Mouse (Mus musculus) adrenal gland, adult 18-20 months (tissue): Measurements from ENCODE around the gene Abt1. TPM values are rescaled to one million over a fixed set of nuclear protein-coding genes. Genes with fewer than 3 reads are reported as not detected.
A peak's percentile ranks its signal among the peaks of the same experiment; 100 is the strongest.

Experiments used
- DNase-seq, 2 experiments: peaks; one replicate each; pipeline ENCODE4 v3.0.0; 2021 to 2022; ENCODE audit warnings: low spot score in 2 of 2
- total RNA-seq, 2 experiments: library from RNA; stranded (reverse); gene quantifications; 1 replicate in 1 of 2; 2 replicates in 1 of 2; pipeline ENCODE4 v1.2.3; 2021

The Abt1 gene
- total RNA-seq, 2 experiments from 2014 or later: 7.9 to 8.4 TPM

- DNase-seq: peak; percentile 91 to 94
Measured at GRCm38 (mm10) chr13:23368583-23369420, 54.9 kb downstream of the Abt1 start, which contains the start of gene Zfp322a. Gene Zfp322a, minus strand, starts transcription at chr13:23369208.

Other genes starting within 250 kb of the Abt1 start
- gene Vmn1r220, start 235.9 kb downstream of the Abt1 start, total RNA-seq: not detected
- gene Vmn1r221, start 209.7 kb downstream of the Abt1 start, total RNA-seq: not detected
- gene Vmn1r222, start 187.9 kb downstream of the Abt1 start, total RNA-seq: not detected
- gene Vmn1r223, start 176.7 kb downstream of the Abt1 start, total RNA-seq: not detected
- gene Zfp322a, start 54.7 kb downstream of the Abt1 start, total RNA-seq: 10 to 100 TPM; 15.0 to 18.5 TPM
- under 1 TPM in 1 of 2 experiments, not detected in 1; 0.10 TPM for gene Btn1a1, start 42.0 kb upstream of the Abt1 start, total RNA-seq
- gene Btn2a2, start 65.0 kb upstream of the Abt1 start, total RNA-seq: not detected
- 100 to 1,000 TPM; 400 to 445 TPM for gene Hist1h4h, start 107.2 kb upstream of the Abt1 start, total RNA-seq
- 10 to 100 TPM in 1 of 2 experiments, 1 to 10 TPM in 1; 8.5 to 12.6 TPM for gene Hist1h2af, start 110.0 kb upstream of the Abt1 start, total RNA-seq
- gene Hist1h3g, start 111.6 kb upstream of the Abt1 start, total RNA-seq: 1 to 10 TPM; 3.8 to 4.7 TPM
- 1 to 10 TPM; 1.8 to 2.2 TPM for gene Hist1h2bh, start 119.5 kb upstream of the Abt1 start, total RNA-seq
- 10 to 100 TPM; 12.6 to 12.7 TPM for gene Hist1h3f, start 120.2 kb upstream of the Abt1 start, total RNA-seq
- 10 to 100 TPM; 32.5 to 41.1 TPM for gene Hist1h4f, start 127.8 kb upstream of the Abt1 start, total RNA-seq
- gene Hist1h1d, start 129.4 kb upstream of the Abt1 start, total RNA-seq: 1 to 10 TPM; 1.5 to 1.6 TPM
- gene Hist1h3e, start 138.5 kb upstream of the Abt1 start, total RNA-seq: 10 to 100 TPM; 31.7 to 35.9 TPM
- 1 to 10 TPM; 2.9 to 3.8 TPM for gene Hist1h2ae, start 147.4 kb upstream of the Abt1 start, total RNA-seq
- gene Hist1h2bg, start 147.5 kb upstream of the Abt1 start, total RNA-seq: 10 to 100 TPM; 54.4 to 56.8 TPM
- gene Hist1h2bf, start 150.3 kb upstream of the Abt1 start, total RNA-seq: 10 to 100 TPM; 15.9 to 21.9 TPM
- gene Hist1h2ad, start 150.5 kb upstream of the Abt1 start, total RNA-seq: 1 to 10 TPM; 5.6 to 6.1 TPM
- gene Hist1h3d, start 151.9 kb upstream of the Abt1 start, total RNA-seq: 1 to 10 TPM; 3.2 to 3.9 TPM
- 100 to 1,000 TPM; 125 to 153 TPM for gene Hist1h4d, start 157.7 kb upstream of the Abt1 start, total RNA-seq
- gene Hist1h2be, start 197.3 kb upstream of the Abt1 start, total RNA-seq: 10 to 100 TPM in 1 of 2 experiments, 1 to 10 TPM in 1; 9.3 to 13.3 TPM
- gene Hist1h1e, start 198.7 kb upstream of the Abt1 start, total RNA-seq: 10 to 100 TPM; 33.6 to 39.8 TPM